Mouse (Mus musculus): Measurements from ENCODE around the gene Trmt10c.

GRCm38 (mm10) chr16:56074565-56074964 lies 36.9 kb upstream of the Trmt10c start:
- TF ChIP-seq CTCF (IDR thresholded peaks at IDR 0.05; ENCODE audit: insufficient read depth, low read depth, low read length) (no peak), POLR2A (IDR thresholded peaks at IDR 0.05; ENCODE audit: insufficient read depth, low read depth, low read length) (no peak)

All from olfactory bulb, adult 2 months (tissue).